Mouse (Mus musculus) activated CD4-positive, CD25-positive, alpha-beta regulatory T cell, adult 4 months (primary cell): ENCODE measurements around the gene Zfp672. TPM values are rescaled to one million over a fixed set of nuclear protein-coding genes. Genes with fewer than 3 reads are reported as not detected.
"Not testable (repeated sequence)": the region's sequence is repeated elsewhere in the genome, so short reads cannot be mapped to it uniquely, and the experiment has no call there.

Experiments
- ATAC-seq: one replicate; pipeline ENCODE4 v1.8.0; 2017
- polyA plus RNA-seq, 2 experiments: library from polyadenylated mRNA; unstranded; fragments of 100-300 nt; shearing (Covaris generic); gene quantifications; one replicate each; pipeline ENCODE4 v1.2.1; 2017

Zfp672 gene
- 10 to 100 TPM; 43.4 to 44.5 TPM for polyA plus RNA-seq

DNA sequence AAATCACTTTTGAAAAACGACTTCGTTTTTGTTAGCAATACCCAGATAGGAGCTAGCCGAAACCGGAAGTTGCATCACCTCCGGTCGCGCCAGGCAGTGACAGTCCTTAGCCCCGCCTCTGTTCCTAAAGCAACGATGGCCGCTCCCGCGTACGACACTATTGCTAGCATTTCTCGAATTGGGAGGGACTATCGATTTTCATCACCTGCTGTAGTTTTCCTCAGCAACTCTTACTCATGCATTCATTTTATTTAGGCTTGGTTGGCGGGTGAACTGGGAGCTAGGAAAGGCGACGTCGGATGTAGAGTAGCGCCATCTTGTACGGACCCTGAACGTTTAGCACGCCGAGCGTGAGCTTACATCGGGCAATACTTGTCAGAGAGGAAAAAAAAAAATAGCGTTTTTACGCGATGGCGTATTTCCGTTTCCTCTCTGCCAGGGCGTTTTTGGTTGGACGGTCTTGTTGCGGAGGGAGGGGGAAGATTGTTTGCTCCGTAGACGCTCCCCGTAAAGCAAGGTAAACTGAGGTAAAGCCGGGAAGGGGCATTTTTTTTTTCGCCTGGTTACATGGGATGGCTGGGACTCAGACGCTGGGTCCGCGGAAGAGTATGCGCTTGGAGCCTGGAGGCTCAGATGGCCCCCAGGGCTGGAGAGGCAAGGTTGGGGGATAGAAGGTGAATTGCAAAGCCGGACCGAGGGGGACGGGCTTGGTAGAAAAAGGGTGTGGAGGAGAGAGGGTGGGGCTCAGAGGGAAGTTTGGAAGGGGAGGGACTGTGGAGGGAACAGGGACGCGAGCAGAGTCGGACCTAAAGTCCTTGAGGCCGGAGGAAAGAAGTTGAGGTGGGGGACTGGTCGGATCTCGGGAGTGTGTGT is at the start of gene Zfp672, which contains the start of gene Sh3bp5l:
Gene Zfp672 (minus strand): TSS at position 64 of the 873 bp plus-strand sequence.
Gene Sh3bp5l (plus strand): TSS at position 449 of the 873 bp plus-strand sequence.
- ATAC-seq: peak; percentile 93

DNA sequence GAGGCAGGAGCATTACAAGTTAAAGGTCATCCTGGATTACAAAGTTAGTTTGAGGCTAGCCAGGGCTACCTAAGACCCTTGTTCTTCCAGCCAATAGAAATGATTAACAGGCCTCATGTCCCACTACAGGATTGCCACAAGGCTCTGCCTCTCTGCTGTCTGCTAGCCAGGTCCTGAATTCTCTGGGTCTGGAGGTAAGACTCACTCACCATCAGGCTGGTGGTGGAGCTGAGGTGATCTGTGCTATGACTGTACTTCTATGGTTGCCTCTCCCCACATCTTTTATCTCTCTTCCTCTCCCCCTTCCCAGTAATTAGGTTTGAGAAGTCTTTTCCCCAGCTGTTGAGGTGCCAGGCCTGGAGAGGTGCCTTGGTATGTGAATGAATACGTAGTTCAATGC is 49.4 kb upstream of the Zfp672 start:
- ATAC-seq: no peak

DNA sequence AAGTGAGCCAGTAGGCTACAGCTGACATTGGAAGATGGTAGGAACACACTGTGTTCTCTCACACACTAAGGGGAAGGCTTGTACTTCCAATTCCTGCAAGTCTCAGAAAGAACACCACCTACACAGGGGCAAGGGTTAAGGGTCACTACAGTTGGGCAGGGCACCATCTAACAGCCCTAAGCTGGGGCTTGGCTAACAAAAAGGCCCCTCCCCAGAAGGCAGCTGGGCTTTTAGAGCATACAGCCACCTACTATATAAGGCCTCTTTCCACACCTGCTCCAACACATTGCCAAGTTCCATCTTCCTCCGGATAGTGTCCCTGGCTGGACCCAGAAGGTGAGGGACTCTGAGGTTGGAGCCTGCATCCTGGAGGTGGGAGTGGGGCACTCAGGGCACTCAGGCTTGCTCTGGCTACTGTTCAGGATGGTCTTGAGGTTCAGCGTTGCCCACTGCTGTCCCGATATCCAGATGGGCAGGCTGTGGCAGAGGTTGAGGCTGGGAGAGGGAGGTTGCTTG is 48.7 kb upstream of the Zfp672 start, which contains the start of gene Lypd8:
Gene Lypd8 (plus strand): TSS at position 281 of the 516 bp plus-strand sequence.
- no peak for ATAC-seq

DNA sequence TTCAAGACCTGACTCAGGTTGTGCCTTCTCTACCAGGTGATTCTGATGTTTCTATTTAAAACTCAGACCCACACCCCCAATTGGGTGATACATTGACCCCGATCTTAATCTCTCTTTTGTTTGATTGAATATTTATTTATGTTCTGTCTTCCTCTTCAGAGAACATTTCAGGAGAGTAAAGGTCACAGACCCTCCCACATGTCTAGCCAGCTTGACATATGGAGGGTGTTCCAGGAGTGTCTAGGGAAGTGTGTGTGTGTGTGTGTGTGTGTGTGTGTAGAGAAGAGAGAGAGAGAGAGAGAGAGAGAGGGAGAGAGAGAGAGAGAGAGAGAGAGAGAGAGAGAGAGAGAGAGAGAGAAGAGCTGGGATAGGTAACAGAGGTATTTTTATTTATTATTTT is 47.5 kb upstream of the Zfp672 start:
- no peak for ATAC-seq

DNA sequence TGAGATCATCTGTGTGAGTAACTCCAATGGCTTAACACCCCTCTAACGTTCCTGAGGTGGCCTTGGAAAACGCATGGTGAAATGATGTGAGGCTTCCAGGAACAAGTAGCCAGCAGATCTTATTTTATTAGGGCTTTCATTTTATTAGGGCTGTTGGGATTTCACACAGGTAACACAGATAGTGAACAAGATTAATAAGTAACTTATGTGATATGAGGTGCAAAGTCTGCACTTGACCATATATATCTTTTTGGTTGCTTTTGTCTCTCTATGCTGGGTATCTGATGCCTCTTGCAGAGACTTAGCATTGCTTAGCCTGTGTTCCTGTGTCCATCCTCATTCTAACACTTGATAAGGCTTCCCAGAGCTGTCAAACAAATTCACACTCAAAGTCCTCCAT is 47.1 kb upstream of the Zfp672 start:
- no peak for ATAC-seq

DNA sequence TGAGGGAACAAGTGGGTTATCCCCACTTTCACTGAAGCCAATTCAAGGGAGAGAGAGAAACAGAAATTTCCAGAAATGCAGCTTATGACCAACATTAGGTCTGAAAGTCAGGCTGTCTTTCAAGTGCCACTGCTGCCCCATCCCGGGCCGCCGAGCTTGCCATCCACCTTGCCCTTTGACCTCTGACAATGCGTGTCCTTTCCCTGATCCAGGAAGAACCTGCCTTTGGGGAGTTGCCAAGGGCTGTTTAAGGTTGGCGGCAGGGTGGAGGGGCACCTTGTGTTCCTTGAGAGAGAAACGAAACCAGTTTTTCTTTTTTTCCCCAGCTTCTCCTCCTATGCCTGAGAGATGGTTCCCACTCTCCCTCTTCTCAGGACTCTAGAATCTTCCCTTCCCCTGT is 36.1 kb upstream of the Zfp672 start:
- ATAC-seq: not testable (repeated sequence)

DNA sequence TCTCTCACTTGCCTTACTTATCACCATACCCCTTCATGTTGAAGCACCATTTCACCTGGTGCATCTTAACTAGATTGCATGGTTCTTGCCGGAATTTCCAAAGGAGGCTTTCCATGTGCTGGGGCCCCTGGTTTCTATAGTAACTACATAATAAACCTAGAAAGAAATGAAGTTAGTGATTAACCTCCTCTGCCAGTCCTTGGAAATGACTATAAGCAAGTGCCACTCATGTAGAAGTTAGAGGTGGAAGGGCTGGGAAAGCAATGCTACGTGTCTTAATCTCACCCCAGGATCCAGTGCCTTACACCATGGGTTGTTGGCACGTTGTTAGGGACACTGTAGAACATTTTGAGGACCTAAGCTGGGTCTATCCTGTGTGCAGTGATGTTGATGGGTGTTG is 34.3 kb upstream of the Zfp672 start:
- ATAC-seq: no peak

DNA sequence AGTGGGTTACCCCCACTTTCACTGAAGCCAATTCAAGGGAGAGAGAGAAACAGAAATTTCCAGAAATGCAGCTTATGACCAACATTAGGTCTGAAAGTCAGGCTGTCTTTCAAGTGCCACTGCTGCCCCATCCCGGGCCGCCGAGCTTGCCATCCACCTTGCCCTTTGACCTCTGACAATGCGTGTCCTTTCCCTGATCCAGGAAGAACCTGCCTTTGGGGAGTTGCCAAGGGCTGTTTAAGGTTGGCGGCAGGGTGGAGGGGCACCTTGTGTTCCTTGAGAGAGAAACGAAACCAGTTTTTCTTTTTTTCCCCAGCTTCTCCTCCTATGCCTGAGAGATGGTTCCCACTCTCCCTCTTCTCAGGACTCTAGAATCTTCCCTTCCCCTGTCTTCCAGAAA is 32.4 kb upstream of the Zfp672 start:
- not testable (repeated sequence) for ATAC-seq

DNA sequence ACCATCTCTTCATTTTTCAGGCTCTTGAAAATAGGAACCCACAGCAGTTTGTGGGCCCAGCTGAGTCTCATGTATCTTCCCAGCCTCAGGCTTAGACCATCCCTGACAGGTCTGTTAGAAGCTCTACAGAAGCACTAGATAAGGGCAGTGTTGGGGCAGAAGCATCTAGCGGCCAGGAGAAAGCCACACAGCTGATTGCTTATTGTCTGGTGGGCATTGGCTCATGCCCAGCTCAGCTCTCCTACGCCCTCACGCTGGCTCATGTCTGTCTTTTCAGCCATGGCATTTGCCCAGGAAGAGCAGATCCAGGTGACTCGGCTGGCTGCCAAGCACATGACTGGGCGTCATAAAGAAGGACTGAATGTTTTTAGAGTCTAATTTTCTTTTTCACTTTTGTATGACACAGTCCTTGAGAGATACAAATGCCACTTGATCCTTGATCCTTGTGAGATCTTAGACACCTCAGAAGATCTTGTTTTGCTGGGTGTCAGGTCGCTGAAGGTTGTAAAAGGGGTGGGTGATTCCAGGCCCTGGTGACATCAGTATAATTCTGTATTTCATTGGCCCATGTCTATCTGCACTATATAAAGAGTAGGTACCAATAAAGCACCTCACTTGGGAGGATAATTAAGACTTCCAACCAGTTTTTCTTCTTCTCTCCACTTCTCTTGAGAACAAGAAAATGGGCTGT is 27.9 kb upstream of the Zfp672 start:
- ATAC-seq: no peak

DNA sequence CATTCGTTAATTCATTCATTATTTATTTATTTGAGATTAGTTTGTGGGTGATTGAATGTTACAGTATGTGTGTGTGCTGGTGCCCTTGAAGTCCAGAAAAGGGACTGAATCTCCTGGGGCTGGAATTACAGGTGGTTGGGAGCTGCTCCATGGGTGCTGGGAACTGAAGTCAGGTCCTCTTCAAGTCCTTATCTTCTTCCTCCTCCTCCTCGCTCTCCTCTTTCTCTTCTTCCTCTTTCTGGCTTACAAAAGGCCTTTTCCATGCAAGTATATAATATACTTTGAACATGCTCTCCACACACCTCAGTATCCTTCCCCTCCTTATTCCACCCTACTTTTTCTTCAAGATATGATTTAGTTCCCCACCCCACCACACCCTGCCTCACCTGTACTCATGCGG is 26.9 kb upstream of the Zfp672 start:
- no peak for ATAC-seq

DNA sequence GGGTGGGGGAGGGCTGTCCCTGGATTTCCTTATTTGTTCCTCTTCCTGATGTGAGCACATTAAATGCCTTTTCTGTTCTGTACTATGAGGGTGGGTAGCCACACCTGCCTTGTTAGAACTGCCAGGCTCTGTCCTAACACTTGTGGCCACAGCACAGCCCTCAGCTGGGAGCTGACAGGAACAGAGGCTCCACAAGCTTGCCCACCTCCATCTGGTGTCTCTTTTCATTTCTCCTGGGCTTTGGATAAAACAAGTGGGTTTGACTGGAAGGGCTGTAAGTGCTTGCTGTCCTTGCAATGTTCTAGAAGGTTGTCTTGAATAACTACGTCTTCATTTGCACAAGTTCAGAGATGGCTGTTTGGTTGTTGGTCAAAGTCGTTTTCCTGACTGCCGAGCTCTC is 24.8 kb upstream of the Zfp672 start:
- ATAC-seq: no peak

DNA sequence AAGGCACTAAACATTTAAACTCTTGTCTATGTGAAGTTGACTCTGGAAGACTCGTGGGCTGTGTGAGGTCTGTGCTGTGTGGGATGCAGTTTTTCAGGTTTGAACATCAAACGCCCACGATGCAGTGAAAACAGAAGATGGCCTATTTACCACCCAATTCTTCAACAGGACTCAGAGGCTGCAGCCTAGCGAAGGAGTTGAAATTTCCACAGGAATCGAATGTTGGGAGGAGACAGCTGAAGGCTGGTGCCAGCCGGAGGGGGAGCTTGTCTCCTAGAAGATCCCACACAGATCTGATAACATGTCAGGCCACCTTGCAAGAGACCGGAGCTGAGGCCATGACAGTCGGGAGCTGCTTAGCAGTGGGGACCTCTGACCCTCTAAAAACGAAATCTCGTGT is 24.3 kb upstream of the Zfp672 start:
- ATAC-seq: no peak

DNA sequence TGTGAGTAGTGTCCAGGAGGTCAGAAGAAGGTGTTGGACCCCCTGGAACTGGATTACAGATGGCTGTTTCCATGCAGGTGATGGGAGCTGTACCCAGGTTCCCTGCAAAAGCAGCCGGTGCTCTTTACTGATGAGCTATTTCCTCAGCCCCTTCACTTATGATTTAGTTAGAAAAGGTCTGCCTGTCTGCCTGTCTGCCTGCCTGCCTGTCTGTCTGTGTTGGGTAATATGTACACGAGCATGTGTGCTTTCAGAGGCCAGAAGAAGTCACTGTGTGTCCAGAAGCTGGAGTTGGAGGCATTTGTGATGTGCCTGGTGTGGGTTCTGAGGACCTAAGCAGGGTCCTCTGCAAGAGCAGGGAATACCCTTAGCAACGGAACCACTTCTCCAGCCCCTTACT is 23.6 kb upstream of the Zfp672 start:
- no peak for ATAC-seq

DNA sequence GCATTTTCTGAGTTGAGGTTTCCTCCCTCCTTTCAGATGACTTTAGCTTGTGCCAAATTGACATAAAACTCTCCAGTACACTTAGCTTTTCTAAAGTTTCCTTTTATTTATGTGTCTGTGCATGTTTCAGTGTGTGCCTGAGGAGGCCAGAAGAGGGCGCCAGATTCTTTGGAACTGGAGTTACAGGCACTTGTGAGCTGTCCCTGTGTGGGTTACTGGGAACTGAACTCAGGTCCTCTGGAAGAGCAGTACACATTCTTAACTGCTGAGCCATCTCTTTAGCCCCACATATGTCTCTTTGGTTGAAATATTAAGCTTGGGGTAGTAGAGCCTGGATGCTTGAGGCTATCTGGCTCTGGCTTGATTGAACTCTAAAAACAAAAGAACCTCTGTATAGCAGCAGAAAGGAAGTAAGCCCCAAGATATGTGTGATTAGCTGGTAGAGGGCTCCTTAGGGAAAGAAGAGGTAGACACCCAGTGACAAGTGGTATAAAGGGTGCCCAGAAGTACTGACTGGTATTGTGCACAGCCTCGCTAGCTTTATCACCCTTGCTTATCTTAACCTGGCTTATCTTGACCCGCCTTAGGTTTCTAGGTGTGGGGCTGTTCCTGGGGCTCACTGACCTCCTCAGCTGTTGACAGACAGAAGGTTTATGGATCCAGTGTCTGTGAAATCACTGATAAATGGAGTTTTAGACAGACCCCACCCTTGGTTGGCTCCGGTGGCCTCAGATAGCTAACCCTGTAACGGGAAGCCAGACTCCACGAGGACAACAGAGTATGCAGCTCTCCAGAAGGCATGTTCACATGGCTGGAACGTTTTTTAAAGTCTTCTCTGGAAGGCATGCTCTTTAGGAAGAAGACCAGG is 22.8 kb upstream of the Zfp672 start:
- ATAC-seq: no peak

DNA sequence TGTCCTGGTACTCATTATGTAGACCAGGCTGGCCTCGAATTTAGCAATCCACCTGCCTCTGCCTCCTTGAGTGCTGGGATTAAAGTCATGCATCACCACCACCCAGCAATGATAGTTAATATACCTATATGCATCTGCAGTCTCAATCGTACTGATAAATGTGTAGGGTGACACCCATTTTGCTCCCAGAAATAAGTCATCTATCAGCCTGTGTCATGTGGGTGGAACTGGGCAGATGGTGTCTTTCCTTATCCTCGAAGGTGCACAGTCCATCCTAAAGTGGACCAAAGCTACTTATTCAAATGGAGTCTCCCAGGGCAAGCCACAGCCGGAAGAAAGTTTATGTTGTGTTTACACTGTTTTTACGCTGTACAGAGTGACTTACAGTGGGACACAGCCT is 21.0 kb upstream of the Zfp672 start:
- ATAC-seq: no peak

DNA sequence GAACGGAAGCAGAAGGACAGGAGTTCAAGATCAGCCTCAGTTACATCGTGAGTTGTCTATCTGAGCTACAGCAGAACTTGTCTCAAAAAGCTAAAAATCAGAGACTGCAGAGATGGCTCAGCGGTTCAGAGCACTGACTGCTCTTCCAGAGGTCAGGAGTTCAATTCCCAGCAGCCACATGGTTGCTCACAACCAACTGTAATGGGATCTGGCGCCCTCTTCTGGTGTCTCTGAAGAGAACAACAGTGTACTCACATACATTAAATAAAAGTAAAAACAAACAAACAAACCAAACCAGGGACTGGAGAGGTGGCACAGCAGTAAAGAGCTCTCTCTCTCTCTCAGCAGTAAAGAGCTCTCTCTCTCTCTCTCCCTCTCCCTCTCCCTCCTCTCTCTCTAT is 20.5 kb upstream of the Zfp672 start:
- ATAC-seq: no peak

DNA sequence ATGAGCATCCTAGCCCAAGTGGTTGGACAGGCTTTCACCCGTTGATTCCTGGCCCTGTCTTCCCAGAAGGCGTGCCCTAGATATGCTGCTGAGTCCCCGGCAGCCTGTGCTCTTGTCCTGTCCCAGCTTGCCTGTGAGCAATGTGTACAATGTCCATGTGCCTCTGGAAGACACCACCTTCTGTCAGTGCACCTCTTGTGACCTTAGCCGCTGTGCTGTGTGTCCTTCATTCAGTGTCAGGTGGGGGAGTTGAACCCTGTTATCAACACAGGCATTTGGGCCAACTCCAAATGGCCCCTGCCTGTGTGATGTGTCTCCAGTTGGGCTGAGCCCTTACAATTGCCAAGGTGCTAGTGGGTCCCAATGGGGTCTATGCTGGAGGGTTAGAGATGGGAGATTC is 16.6 kb upstream of the Zfp672 start:
- no peak for ATAC-seq

DNA sequence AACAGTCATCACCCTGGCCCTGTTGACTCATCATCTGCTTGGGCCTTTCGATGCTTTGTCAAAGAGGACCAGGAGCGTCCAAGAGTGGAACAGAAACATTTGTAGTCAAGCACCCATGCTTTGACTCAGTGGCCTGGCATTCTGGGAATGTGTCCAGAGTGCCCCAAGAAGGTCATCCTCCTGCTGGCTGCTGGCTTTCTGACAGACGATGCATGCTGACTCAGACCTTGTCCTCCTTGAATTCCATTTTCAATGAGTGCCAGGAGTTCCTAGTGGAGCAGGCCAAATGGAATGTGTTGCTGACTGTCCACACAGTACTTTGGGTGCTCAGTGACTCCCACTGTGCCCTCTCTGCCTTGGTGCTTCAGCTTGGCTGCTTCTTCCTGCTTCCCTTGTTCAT is 4.6 kb upstream of the Zfp672 start:
- no peak for ATAC-seq

DNA sequence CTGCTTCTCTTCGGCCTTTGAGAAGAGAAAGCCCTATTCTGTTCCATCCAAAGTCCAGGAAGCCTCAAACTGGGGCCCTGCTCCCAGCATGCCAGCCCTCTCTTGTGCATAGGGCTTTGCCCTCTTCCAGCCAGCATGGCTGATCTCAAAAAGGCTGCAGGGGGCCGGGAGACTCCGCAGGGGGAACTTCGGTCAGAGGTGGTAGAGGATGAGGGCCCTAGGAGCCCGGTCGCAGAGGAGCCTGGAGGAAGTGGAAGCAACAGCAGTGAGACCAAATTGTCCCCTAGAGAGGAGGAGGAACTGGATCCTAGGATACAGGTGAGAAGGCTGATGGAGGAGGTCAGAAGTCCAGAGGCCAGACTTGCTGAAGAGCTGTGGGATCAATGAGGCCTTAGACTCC is 1.4 kb upstream of the Zfp672 start:
- ATAC-seq: no peak

DNA sequence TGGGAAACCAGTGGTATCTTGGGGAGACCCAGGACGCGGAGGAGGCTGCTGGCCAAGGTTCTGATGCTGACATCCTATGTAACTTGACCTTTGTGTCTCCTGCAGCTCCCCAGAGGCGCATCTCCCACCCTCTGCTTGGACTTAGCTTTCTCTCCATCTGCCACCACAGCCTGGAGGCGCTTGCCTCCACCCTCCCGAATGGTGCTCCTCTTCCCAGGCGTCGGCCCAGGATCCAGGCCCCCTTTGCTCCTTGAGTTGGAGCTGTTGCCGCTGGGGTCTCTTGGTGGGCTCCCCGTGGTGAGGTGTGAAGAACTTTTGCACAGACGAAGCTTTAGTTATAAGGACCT is 983 bp upstream of the Zfp672 start:
- no peak for ATAC-seq

DNA sequence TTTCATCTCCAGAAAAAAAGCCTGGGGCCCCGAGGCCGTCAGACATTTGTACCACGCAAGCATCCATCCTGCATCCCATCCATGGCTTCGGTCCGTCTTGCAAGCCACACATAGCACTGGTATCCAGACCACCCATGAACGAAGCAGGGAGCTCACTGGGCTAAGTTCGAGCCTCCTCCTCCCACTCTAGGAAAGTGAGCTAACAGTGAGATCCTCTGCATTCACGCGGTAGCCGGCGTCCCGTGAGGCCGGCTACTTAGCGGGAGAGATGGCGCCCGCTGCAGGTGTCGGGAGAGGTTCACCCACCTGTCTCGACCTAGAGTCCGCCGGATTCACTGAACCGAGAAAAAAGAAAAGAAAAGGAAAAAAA is 248 bp downstream of the Zfp672 start:
- ATAC-seq: peak; percentile 30

DNA sequence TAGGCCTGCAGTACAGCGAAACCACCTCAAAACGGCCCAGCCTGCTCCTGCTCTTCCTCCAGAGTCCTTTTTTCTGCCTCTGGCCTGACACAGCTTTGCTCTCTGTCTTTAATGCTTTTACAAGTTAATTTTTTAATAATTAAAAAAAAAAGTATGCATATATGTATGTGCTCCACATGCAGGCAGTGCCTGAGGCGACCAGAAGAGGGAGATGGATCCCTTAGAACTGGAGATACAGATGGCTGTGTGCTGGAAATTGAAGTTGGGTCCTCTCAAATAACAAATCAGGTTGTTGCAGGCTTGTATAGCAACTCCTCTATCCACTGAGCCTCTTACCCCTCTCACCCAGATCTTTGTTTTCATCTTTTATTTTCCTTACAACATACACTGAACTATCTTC is 3.4 kb downstream of the Zfp672 start:
- no peak for ATAC-seq
